Mouse (Mus musculus): ENCODE measurements at regions not wholly inside any gene's neighbourhood (a gene's known extent, or its start where the extent isn't known, plus 50 kb on each side); places are given as distances from the start of the nearest gene placed in this dataset.

GRCm38 (mm10) chr1:16796449-16796848 lies 703.3 kb upstream of the 4930444P10Rik start:
- Histone ChIP-seq H3K36me3 (no peaks in the 10 kb centered on the region), H3K27me3 (replicated peaks) (no peaks in the 10 kb centered on the region), H3K4me3 (no peak overlapping the region), H3K27ac (ENCODE audit: poor library complexity, severe bottlenecking) (no peak overlapping the region), H3K4me2 (no peak overlapping the region), H3K9ac (no peak overlapping the region), H3K4me1 (replicated peaks) (no peaks in the 10 kb centered on the region), H3K9me3 (replicated peaks) (no peaks in the 10 kb centered on the region)
- ATAC-seq (ENCODE audit: insufficient number of reproducible peaks, low FRiP score) = no peak
- WGBS = 83% methylated on average over 1 of the region's 1 CpGs

- WGBS = 84% methylated on average over 4 of the region's 4 CpGs
- ATAC-seq (ENCODE audit: insufficient number of reproducible peaks, low FRiP score) = peak; percentile 80
These were observed 697.7 kb upstream of the 4930444P10Rik start for GRCm38 (mm10) chr1:16790733-16791309.

GRCm38 (mm10) chr1:16779791-16780190 lies 686.7 kb upstream of the 4930444P10Rik start:
- no peaks in the 10 kb centered on the region for H3K36me3 ChIP-seq
- H3K4me2 ChIP-seq = no peak overlapping the region
- no peak overlapping the region for H3K27ac ChIP-seq (ENCODE audit: poor library complexity, severe bottlenecking)
- no peaks in the 10 kb centered on the region for H3K9me3 ChIP-seq (replicated peaks)
- no peak overlapping the region for H3K9ac ChIP-seq
- 56% methylated on average over 1 of the region's 1 CpGs for WGBS
- H3K4me3 ChIP-seq = no peak overlapping the region
- H3K4me1 ChIP-seq (replicated peaks) = no peaks in the 10 kb centered on the region
- no peak for ATAC-seq (ENCODE audit: insufficient number of reproducible peaks, low FRiP score)
- H3K27me3 ChIP-seq (replicated peaks) = no peaks in the 10 kb centered on the region

More at GRCm38 (mm10) chr1:16790733-16791309, 697.7 kb upstream of the 4930444P10Rik start:
- H3K27ac ChIP-seq (ENCODE audit: poor library complexity, severe bottlenecking) = no peak overlapping the region
- H3K4me2 ChIP-seq = no peak overlapping the region
- H3K4me3 ChIP-seq = no peak overlapping the region
- H3K4me1 ChIP-seq (replicated peaks) = no peaks in the 10 kb centered on the region
- H3K9ac ChIP-seq = no peak overlapping the region
- no peaks in the 10 kb centered on the region for H3K27me3 ChIP-seq (replicated peaks)
- no peaks in the 10 kb centered on the region for H3K9me3 ChIP-seq (replicated peaks)
- no peaks in the 10 kb centered on the region for H3K36me3 ChIP-seq

- no peak for ATAC-seq (ENCODE audit: insufficient number of reproducible peaks, low FRiP score)
- 75% methylated on average over 1 of the region's 1 CpGs for WGBS
These were observed 667.8 kb upstream of the 4930444P10Rik start for GRCm38 (mm10) chr1:16760951-16761350.

More at GRCm38 (mm10) chr1:16760951-16761350, 667.8 kb upstream of the 4930444P10Rik start:
- H3K9me3 ChIP-seq (replicated peaks) = 0 out of 2 replicates have a peak, but pooled peaks cover 5% of the 10 kb centered on the region
- H3K9ac ChIP-seq = no peak overlapping the region
- H3K4me2 ChIP-seq = no peak overlapping the region
- H3K27me3 ChIP-seq (replicated peaks) = no peaks in the 10 kb centered on the region
- no peaks in the 10 kb centered on the region for H3K36me3 ChIP-seq
- H3K4me1 ChIP-seq (replicated peaks) = no peaks in the 10 kb centered on the region
- no peak overlapping the region for H3K27ac ChIP-seq (ENCODE audit: poor library complexity, severe bottlenecking)
- H3K4me3 ChIP-seq = no peak overlapping the region

All from heart, embryonic 12.5 days (tissue).